Mouse (Mus musculus): Measurements from ENCODE around the gene Myo1h. TPM values are rescaled to one million over a fixed set of nuclear protein-coding genes. Genes with fewer than 3 reads are reported as not detected.

Gene Myo1h
- total RNA-seq, 2 experiments from 2014 or later: 3.8 to 5.6 TPM

- DNase-seq (ENCODE audit: low spot score in 2 of 2): no peak
- TF ChIP-seq CTCF (conservative IDR thresholded peaks at IDR 0.05): no peak
- Histone ChIP-seq H3K4me3 (no peak overlapping the region), H3K27ac (no peak overlapping the region)
Observed at GRCm38 (mm10) chr5:114299883-114300610, 11.1 kb downstream of the Myo1h start.

DNA sequence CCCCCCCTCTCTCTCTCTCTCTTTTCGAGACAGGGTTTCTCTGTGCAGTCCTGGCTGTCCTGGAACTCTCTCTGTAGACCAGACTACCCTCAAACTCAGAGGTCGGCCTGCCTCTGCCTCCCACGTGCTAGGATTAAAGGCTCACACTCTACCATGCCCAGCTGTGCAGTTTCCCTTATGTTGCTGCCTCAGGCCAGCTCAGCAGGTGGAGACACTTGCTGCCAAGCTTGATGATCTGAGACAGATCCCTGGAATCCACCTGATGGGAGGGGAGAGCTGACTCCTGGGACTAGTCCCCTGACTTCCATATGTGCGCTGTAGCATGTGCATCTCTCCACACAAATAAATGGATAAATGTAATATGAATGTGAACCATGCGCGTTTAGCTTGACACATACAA is 14.2 kb downstream of the Myo1h start:
- TF ChIP-seq CTCF (conservative IDR thresholded peaks at IDR 0.05): no peak
- no peak overlapping the region for H3K27ac ChIP-seq

GRCm38 (mm10) chr5:114306496-114306895 is 17.5 kb downstream of the Myo1h start:
- TF ChIP-seq CTCF (conservative IDR thresholded peaks at IDR 0.05): no peak
- DNase-seq (ENCODE audit: low spot score in 2 of 2): no peak
- no peak overlapping the region for H3K4me3 ChIP-seq
- H3K27ac ChIP-seq: no peak overlapping the region

More for the DNA sequence above, 14.2 kb downstream of the Myo1h start:
- H3K4me3 ChIP-seq: no peak overlapping the region
- no peak for DNase-seq (ENCODE audit: low spot score in 2 of 2)

DNA sequence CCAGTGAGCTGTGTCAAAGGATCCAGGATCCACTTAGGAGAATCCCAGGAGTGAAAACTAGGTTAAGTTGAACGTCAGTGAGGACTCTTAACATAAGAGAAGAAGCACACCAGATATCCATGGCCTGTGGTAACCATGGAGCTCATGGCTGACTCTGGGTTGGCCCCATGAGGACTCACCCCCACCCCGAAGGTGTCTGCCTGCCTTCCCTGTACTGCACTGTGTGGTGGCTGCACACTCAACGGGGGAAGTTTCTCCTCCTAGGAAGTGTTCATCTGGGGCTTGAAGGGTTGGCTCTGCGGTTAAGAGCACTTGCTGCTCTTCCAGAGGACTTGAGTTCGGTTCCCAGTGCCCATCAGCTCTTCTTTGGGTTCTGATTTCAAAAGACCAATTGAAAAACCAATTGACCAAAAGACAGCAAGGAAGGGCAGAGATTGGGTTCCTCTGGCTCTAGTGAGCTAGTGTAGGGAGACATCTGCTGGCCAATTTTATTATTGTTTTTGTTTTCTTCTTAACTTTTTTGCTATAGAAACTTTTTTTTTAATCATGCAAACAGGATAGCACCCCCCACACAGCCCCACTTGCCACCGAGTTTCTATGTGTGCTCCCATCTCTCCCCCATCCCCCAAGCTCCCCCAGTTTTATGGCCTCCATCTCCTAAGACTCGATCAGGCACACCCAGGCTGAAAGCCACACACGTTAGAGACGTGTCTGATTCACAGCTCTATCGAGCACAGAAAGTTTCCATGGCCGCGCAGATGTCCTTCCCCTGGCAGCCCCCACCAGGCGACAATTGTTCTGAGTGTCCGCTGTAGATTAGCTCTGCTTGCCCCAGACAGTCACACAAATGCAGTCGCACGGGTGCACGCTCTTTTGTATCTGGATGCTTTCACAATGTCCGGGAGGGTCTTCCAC is 20.1 kb downstream of the Myo1h start:
- Histone ChIP-seq H3K4me3 (no peak overlapping the region), H3K27ac (no peak overlapping the region)
- DNase-seq (ENCODE audit: low spot score in 2 of 2): no peak
- peak; percentile 82 for TF ChIP-seq CTCF (conservative IDR thresholded peaks at IDR 0.05)

DNA sequence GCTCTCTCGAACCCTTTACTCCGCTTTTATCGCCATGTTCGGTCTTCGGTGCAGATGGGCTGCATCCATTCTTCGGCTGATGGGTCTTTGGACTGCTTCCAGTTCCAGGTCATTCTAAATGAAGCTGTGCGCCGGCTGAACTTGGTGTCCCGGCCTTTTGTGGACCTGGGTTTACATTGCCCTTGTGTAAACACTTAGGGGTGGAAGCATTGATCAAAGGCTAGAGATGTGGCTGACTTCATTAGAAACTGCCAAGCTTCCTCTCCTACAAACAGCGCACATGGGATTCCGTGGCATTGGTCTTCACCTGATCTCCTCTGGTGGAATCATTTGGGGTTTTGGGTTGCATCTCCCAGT is 20.7 kb downstream of the Myo1h start:
- H3K27ac ChIP-seq: no peak overlapping the region
- H3K4me3 ChIP-seq: no peak overlapping the region
- no peak for DNase-seq (ENCODE audit: low spot score in 2 of 2)
- no peak for TF ChIP-seq CTCF (conservative IDR thresholded peaks at IDR 0.05)

GRCm38 (mm10) chr5:114323105-114323790 is 34.3 kb downstream of the Myo1h start:
- no peak for TF ChIP-seq CTCF (conservative IDR thresholded peaks at IDR 0.05)
- no peak for DNase-seq (ENCODE audit: low spot score in 2 of 2)
- no peak overlapping the region for H3K27ac ChIP-seq
- H3K4me3 ChIP-seq: no peak overlapping the region

DNA sequence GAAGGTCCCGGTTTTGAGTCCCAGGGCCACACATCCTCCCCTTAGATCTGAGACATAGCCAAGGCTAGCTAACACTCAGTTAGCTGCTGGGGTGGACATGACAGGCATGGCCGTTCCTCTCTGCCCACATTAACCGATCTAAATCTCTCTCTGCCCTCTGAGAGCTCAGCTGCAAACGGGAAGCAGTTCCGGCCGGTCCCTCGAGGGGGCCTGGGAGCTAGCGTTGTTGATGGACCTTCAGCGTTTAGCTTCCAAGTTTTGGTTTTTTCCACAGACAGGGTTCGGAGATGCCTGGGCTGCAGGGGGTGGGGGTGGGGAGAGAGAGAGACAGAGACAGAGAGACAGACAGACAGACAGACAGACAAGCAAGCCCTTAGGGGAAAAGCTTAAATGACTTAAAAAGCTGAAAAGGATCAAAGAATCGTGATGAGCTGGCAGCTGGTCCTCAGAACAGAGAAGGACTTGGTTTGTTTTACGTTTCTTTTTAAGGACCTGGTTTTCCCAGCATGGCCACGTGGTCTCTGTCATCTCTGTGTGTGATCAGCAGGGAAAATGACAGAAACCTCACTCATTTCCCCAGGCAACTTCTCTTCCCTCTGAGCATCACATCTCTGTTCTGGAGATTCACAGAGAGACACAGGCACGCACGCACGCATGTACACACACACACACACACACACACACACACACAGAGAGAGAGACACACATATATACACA is 35.0 kb downstream of the Myo1h start:
- H3K27ac ChIP-seq: no peak overlapping the region
- DNase-seq (ENCODE audit: low spot score in 2 of 2): peak in 1 of 2 experiments; percentile 29
- TF ChIP-seq CTCF (conservative IDR thresholded peaks at IDR 0.05): peak; percentile 72

GRCm38 (mm10) chr5:114342996-114343395 is 54.0 kb downstream of the Myo1h start:
- Histone ChIP-seq H3K4me3 (no peak overlapping the region), H3K27ac (no peak overlapping the region)
- no peak for DNase-seq (ENCODE audit: low spot score in 2 of 2)
- no peak for TF ChIP-seq CTCF (conservative IDR thresholded peaks at IDR 0.05)

More for the DNA sequence above, 35.0 kb downstream of the Myo1h start:
- H3K4me3 ChIP-seq: no peak overlapping the region

DNA sequence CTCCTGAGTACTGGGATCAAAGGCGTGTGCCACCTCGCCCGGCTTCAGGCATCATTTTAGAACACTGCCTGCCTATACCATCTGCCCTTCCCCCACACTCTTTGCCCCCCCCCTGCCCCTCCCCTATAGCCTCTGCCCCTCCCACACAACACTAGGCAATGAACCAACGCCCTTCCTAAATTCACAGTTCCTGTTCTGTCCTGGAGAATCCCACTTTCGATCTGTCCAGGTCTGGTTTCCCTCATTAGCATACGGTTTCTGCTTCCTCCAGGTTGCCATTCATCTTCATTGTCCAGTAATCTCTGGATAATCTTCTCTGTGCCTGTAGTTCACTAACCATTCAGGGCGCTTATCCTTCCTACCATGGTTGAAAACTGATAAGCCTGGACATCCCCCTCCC is 54.6 kb downstream of the Myo1h start:
- H3K4me3 ChIP-seq: no peak overlapping the region
- no peak for TF ChIP-seq CTCF (conservative IDR thresholded peaks at IDR 0.05)
- DNase-seq (ENCODE audit: low spot score in 2 of 2): no peak

DNA sequence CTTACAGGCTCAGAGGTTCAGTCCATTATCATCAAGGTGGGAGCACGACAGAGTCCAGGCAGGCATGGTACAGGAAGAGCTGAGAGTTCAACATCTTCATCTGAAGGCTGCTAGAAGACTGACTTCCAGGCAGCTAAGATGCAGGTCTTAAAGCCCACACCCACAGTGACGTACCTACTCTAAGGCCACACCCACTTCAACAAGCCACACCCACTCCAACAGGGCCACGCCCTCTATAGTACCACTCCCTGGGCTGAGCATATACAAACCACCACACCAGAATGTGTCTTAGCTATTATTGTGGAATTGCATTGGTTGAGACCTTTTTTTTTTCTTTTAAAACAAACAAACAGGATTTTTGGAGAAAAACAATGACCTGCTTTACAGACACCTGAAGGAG is 56.6 kb downstream of the Myo1h start:
- no peak for DNase-seq (ENCODE audit: low spot score in 2 of 2)
- Histone ChIP-seq H3K27ac (no peak overlapping the region), H3K4me3 (no peak overlapping the region)
- TF ChIP-seq CTCF (conservative IDR thresholded peaks at IDR 0.05): no peak

More for the DNA sequence above, 54.6 kb downstream of the Myo1h start:
- H3K27ac ChIP-seq: no peak overlapping the region

GRCm38 (mm10) chr5:114347005-114347404 is 58.0 kb downstream of the Myo1h start:
- Histone ChIP-seq H3K4me3 (no peak overlapping the region), H3K27ac (no peak overlapping the region)
- no peak for DNase-seq (ENCODE audit: low spot score in 2 of 2)
- no peak for TF ChIP-seq CTCF (conservative IDR thresholded peaks at IDR 0.05)

DNA sequence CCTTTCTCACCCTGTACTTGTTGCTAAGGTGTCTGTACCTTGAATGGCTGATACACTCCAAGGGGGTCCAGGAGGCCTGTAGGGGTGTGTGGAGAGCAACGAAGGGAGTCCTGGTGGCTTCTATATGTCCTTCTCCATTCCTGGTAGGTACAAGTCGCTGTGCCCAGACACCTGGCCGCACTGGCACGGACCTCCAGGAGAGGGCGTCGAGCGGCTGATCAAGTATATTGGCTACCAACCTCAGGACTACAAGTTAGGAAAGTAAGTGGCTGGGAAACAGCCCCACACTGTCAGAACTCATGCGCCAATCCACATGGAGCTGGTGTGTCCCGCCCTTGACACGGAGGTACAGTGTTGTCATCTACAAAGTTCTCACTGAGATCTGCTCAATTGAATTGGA is 62.5 kb downstream of the Myo1h start:
- no peak overlapping the region for H3K27ac ChIP-seq

More for the DNA sequence above, 62.5 kb downstream of the Myo1h start:
- TF ChIP-seq CTCF (conservative IDR thresholded peaks at IDR 0.05): peak; percentile 41
- DNase-seq (ENCODE audit: low spot score in 2 of 2): no peak
- H3K4me3 ChIP-seq: no peak overlapping the region
